Mouse (Mus musculus) heart, adult 11 months (tissue): Measurements from ENCODE around the gene Hyal1.
"Not testable (repeated sequence)": the region's sequence is repeated elsewhere in the genome, so short reads cannot be mapped to it uniquely, and the experiment has no call there.

Experiments
- DNase-seq: peaks from one replicate; pipeline ENCODE4 v3.0.0; 2022

Hyal1 gene

GRCm38 (mm10) chr9:107551117-107551889 lies 25.4 kb upstream of the Hyal1 start, which contains the start of gene Rassf1:
TSS of gene Rassf1 (plus strand) at chr9:107551555.
- peak; percentile 98 for DNase-seq

- no peak for DNase-seq
These were observed 24.8 kb upstream of the Hyal1 start for GRCm38 (mm10) chr9:107551890-107552355.

GRCm38 (mm10) chr9:107552690-107553393 lies 23.9 kb upstream of the Hyal1 start:
- peak; percentile 94 for DNase-seq

GRCm38 (mm10) chr9:107553541-107554318 lies 23.0 kb upstream of the Hyal1 start:
- peak; percentile 95 for DNase-seq

GRCm38 (mm10) chr9:107554319-107554825 lies 22.4 kb upstream of the Hyal1 start:
- peak; percentile 100 for DNase-seq

GRCm38 (mm10) chr9:107555031-107555457 lies 21.7 kb upstream of the Hyal1 start:
- peak; percentile 99 for DNase-seq

- DNase-seq: no peak
These were observed 21.0 kb upstream of the Hyal1 start for GRCm38 (mm10) chr9:107555701-107556100.

GRCm38 (mm10) chr9:107556346-107556745 lies 20.4 kb upstream of the Hyal1 start:
- no peak for DNase-seq

- DNase-seq: peak; percentile 100
These were observed 13.6 kb upstream of the Hyal1 start, which contains the start of gene Tusc2 for GRCm38 (mm10) chr9:107563029-107563581. TSS of gene Tusc2 (plus strand) at chr9:107563255.

GRCm38 (mm10) chr9:107565556-107565955 lies 11.2 kb upstream of the Hyal1 start:
- DNase-seq: not testable (repeated sequence)

- DNase-seq: peak; percentile 98
These were observed 10.6 kb upstream of the Hyal1 start for GRCm38 (mm10) chr9:107566041-107566709.

GRCm38 (mm10) chr9:107566855-107567254 lies 9.9 kb upstream of the Hyal1 start:
- peak; percentile 99 for DNase-seq

GRCm38 (mm10) chr9:107567702-107568319 lies 8.9 kb upstream of the Hyal1 start, which contains the start of gene Hyal2:
TSS of gene Hyal2 (plus strand) at chr9:107567945.
- DNase-seq: peak; percentile 98

GRCm38 (mm10) chr9:107568331-107569261 lies 8.1 kb upstream of the Hyal1 start:
- peak; percentile 99 for DNase-seq

GRCm38 (mm10) chr9:107569270-107569669 lies 7.5 kb upstream of the Hyal1 start:
- no peak for DNase-seq

GRCm38 (mm10) chr9:107570016-107570415 lies 6.7 kb upstream of the Hyal1 start:
- DNase-seq: peak; percentile 94

GRCm38 (mm10) chr9:107570845-107571244 lies 5.9 kb upstream of the Hyal1 start:
- no peak for DNase-seq

GRCm38 (mm10) chr9:107571534-107572326 lies 5.0 kb upstream of the Hyal1 start:
- DNase-seq: peak; percentile 98

GRCm38 (mm10) chr9:107572327-107572662 lies 4.4 kb upstream of the Hyal1 start:
- DNase-seq: peak; percentile 95
